Mouse (Mus musculus): ENCODE measurements around the gene Trim17.

Trim17 gene

DNA sequence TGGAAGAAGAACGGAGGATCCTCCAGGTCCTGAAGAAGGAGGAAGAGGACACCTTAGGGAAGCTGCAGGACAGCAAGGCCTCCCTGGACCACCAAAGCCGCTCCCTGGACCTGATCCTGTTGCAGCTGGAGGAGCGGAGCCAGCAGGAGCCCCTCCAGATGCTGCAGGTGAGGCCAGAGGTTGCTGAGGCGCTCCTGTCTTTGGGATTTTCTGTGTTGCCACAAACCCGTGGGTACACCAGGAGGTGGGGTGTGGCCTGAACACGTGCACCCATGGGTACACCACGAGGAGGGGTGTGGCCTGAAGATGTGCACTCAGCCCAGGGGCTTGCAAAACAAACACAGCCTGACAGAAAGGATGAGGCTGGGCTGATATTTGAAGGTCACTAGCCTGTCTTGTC lies 14.1 kb downstream of the Trim17 start:
- no peak for DNase-seq (ENCODE audit: low spot score in 2 of 2)

DNA sequence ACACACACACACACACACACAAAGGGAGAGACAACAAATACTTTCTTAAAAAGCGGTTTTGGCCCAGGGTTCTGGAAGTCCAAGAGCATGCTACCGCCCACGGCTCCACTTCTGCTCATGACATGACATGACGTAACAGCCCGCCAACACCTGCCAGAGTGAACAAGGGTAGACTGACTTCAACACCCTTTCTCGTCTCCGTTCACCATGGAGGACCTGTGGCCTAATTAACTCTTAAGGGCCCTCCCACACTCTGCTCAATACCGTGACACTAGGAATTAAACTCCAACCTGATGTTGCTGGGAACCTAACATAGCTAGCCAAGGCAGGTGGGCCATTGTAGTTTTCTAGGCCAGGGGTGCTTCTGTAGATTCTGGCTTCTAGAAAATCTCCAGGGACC lies 14.5 kb downstream of the Trim17 start:
- DNase-seq (ENCODE audit: low spot score in 2 of 2) = no peak

DNA sequence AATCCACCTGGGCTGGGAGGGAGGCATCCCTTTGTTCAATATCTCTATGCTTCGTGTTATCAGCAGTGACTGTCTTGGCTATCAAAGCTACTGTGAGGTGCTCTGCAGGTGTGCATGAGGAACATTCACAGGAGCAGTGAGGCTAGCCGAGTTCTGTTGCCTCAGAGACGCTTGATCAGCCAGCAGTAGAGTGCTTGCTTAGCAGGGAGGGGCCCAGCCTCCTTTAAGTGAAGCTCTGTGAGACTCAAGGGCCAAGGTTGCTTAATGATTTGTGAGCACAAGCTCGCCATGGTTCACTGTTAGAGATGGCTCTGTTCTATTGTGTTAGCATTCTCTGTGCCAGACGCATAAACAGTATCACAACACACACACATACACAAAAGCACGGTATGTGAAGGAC lies 15.2 kb downstream of the Trim17 start:
- no peak for DNase-seq (ENCODE audit: low spot score in 2 of 2)

DNA sequence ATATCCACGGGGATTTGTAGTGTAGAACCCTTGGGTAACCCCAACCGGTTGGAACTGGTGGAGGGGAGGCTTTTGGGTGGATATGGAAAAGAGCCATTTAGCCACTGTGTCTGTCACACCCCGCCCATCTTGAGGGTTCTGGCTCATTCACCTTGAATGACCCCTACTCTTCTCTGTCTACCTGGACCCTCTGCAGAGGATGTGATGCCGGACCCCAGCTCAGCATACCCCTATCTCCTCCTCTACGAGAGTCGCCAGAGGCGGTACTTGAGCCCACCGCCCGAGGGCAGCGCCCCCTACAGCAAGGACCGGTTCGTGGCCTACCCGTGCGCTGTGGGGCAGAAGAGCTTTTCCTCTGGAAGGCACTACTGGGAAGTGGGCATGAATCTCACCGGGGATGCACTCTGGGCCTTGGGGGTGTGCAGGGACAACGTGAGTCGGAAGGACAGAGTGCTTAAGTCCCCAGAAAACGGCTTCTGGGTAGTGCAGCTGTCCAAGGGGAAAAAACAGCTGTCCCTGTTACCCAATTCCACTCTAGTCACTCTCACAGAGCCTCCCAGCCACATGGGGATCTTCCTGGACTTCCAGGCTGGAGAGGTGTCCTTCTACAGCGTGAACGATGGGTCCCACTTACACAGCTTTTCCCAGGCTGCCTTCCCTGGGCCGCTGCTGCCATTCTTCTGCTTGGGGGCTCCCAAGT lies 16.5 kb downstream of the Trim17 start:
- no peak for DNase-seq (ENCODE audit: low spot score in 2 of 2)

DNA sequence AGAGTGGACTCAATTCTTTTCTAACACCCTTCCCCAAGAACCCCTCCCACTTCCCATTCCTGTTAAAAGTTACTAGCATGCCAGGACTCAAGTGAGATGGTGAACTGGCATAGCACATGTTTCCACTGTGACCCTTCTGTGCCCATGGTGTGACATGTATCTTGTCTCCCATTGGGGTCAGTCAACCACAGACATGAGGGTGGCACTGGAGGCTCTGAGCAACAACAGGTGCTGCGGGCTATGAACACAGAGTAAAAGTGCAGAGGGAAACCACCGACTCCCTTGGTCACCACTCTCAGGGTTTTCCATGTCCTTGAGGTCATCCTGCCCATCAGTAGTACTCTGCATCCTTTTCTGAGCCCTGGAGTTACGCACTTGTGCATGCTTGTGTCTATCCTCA lies 17.3 kb downstream of the Trim17 start:
- DNase-seq (ENCODE audit: low spot score in 2 of 2) = no peak

DNA sequence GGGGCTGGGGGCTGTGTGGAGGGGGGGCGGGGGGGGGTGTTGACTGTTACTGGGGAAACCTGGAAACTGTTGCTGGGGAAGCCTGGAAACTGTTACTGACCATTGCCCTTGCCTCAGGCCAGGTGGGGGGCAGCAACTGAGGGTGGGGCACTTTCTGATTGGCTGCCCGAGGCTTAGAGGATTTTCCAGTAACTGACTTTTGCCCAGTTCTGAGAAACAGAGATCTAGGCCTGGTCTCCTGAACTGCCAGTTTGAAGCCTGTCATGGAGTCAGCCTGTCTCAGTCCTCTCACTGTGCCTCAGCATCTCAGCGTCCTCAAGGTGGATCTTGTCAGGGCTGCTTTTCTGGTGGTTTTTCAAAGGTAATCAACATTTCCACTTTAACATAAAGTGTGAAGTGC lies 19.9 kb downstream of the Trim17 start:
- DNase-seq (ENCODE audit: low spot score in 2 of 2) = no peak

DNA sequence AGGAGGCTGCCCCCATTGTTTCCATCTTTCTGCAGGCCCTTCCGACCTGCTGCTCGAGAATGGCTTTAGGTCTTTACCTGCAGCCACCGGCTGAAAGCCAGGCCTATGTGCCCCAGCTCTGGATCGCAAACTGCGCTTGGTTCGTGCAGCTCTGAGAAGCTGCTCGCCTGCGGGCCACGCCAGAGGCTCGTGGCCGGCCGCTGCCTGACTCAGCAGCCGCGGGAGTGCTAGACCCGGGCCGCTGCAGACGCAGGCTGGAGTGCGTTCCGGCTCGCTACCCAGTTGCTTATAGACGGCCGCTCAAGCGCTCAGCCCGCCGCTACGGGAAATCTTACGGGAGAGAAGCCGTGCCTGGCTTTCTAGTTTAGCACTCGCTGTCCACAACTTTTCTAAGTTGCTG lies 22.7 kb downstream of the Trim17 start:
- peak in 1 of 2 experiments; percentile 43 for DNase-seq (ENCODE audit: low spot score in 2 of 2)

DNA sequence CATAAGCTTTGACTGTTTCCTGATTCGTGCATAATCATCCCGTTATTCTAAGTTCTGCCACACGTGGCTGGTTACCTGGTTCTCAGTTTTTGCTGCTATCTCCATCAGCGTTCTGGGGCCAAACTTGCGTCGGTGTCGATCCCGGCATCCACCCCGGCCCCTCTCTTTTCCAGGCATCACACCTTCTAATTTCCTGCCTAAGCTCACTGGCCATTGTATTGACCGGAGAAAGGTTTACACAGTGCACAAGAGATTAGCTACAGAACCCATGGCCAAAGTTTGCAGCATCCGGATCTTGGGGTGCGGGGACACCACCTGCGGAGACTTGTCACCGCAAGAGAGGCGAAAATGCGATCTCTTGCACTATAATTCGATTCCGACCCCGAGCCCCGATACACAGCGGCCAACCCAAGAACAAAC lies 23.1 kb downstream of the Trim17 start:
- no peak for DNase-seq (ENCODE audit: low spot score in 2 of 2)

DNA sequence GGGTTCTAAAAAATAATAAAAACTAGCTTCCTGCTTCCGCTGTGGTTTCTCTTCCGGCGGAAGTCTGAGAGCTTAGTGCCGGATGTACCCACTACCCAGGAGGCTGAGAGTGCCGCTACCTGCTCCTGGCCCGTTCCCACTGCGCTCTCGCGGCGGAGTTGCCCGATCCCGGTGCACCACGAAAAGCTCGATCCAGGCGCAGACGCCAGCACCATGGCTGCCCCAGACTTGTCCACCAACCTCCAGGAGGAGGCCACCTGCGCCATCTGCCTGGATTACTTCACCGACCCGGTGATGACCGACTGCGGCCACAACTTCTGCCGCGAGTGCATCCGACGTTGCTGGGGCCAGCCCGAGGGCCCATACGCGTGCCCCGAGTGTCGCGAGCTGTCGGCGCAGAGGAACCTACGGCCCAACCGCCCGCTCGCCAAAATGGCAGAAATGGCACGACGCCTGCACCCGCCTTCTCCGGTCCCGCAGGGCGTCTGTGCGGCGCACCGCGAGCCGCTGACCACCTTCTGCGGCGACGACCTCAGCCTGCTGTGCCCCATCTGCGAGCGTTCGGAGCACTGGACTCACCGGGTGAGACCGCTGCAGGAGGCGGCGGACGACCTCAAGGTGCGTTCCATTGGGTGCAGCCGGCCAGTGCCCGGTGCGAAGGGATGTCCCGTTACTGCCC lies 23.7 kb downstream of the Trim17 start, which contains the start of gene Trim11:
Trim11 (plus strand) TSS at position 67 of the 679 bp plus-strand sequence.
- peak; percentile 69 to 77 for DNase-seq (ENCODE audit: low spot score in 2 of 2)

DNA sequence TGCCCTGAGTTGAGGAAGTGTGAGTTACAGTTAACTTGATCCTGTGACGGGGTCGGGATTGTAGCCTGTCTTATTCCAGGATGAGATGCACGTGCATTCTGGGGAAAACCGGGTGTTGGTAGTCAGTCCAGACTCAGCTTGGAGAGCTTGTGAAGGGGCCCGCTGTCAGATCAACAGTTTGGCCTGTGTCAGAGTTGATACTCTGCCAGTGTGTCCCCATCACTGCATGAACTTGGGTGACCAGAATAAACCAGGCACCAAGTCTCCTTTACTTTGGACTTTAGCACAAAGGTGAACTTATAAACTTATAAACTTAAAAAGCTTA lies 24.2 kb downstream of the Trim17 start:
- DNase-seq (ENCODE audit: low spot score in 2 of 2) = no peak

DNA sequence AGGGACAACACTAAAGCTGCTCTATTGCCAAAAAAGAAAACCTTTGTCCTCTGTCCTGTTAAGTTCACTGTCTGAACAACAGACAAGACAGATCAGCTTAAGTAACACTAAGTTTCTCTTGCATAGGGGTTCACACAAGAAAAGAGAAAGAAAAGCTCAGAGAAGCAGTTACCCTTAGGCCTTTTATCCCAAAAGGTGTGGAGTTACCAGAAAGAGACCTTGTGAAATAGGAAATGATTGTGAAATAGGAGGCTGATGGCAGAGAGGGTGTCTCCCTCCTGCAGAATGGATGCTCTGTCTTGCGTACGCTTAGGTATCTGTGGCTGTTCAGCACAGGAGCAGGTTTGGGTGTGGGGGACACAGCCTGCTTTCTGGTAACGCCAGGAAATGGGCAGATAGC lies 24.7 kb downstream of the Trim17 start:
- DNase-seq (ENCODE audit: low spot score in 2 of 2) = no peak

DNA sequence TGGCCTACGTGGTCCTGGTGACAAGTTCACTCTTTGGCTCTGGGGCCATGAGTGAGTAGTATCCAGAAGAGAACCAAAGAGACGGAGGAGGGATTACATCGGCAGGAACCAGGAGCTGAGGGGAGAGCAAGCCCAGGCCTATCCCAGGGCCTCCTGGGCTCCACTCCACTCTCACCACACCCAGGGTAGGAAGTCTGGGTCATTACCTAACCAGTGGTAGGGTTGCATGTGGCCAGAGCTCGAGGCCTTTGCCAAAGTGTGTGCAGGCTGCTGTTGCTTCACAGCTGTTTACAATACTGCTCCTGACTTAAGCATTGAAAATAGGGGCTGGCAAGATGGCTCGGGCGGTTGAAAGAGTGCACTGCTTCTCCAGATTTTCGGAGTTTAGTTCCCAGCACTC lies 25.2 kb downstream of the Trim17 start:
- DNase-seq (ENCODE audit: low spot score in 2 of 2) = no peak

DNA sequence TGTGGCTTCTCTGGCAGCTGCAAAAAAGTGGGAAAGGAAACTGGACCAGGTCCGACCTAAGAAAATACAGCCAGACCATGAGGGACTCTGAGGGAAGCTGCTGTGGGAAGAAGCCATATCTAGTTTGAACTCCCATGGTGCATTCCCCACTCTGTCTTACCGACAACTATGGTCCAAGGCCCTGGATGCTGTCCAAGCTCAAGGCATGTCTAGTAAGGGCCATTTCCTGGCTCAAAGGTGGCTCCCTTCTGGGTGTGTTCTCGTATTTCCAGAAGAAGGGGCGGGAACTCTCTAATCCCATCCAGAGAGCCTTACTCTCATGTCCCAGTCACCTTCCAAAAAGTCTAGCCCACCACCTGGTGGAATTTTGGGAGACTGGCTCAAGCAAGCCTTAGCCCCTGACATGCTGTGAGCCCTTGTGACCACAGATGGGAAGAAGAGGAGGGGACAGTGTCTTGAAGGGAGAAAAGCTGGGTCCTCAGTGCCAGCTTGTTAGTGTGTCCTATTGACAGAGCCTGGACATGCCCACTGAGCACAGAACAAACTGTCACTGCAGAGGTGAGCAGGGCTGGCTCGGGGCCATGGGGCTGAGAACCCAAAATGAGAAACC lies 26.0 kb downstream of the Trim17 start:
- DNase-seq (ENCODE audit: low spot score in 2 of 2) = no peak

DNA sequence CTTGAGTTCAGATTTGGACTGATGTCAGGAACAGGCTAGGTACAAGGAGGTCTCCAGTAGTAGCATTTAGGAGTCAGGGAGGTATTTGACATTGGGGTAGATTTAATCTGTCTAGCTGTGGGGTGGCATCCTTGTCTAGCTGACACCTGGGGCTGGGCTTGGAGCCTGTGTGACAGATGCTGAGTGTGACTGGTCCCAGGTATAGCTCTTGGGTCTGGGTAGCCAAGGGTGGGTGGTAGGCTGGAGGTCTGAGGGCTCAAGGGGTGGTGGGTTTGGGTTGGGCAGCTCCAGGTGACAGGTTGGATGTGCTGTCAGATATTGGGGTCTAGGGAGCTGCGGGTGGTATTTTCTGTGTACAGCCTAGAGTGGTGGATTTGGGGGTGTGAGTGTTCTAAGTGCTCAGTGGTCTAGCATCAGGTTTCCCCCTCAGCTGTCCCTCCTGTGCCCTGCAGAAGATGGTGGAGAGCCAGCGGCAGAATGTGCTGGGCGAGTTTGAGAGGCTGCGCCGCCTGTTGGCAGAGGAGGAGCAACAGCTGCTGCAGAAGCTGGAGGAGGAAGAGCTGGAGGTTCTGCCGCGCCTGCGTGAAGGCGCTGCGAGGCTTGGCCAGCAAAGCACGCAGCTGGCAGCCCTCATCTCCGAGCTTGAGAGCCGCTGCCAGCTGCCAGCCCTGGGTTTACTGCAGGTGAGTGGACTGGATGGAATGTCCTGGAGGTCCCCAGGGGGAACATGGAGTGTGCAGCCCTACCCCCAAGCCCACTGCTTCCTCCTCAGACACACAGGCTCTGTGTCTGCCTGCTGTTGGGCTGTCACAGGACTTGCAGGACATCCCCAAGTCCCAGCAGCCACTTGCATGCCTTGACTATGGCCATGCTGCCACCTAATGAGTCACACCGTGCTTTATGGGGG lies 27.3 kb downstream of the Trim17 start:
- peak; percentile 81 to 88 for DNase-seq (ENCODE audit: low spot score in 2 of 2)

DNA sequence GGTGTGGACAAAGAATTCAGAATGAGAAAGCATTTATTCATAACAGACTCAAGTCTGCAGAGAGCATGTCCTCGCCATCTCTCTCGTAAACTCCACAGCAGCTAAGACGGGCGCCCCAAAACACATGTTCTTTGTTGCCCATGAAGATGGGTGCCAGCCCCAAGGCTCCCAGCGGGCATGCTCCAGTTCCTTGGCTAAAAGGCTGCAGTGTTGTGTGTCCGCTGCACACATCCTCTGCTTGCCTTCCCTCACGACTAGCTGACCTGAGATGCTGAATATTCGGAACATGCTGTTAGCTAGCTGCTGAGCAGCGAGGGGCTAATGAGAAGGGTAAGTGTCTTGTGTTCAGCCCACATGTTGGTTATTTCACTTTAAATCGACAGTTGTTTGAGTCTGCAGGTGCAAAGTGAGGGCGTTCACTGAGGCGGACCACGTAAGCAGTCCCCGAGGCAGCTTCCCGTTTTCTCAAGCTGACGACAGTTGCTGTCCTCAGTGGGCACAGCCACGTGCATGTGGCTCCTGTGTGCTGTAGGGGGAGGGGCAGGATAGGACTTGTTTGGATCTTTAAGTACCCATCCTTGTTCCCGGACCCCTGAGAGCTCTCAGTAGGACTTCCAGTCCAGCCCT lies 28.1 kb downstream of the Trim17 start:
- DNase-seq (ENCODE audit: low spot score in 2 of 2) = peak; percentile 67 to 72

DNA sequence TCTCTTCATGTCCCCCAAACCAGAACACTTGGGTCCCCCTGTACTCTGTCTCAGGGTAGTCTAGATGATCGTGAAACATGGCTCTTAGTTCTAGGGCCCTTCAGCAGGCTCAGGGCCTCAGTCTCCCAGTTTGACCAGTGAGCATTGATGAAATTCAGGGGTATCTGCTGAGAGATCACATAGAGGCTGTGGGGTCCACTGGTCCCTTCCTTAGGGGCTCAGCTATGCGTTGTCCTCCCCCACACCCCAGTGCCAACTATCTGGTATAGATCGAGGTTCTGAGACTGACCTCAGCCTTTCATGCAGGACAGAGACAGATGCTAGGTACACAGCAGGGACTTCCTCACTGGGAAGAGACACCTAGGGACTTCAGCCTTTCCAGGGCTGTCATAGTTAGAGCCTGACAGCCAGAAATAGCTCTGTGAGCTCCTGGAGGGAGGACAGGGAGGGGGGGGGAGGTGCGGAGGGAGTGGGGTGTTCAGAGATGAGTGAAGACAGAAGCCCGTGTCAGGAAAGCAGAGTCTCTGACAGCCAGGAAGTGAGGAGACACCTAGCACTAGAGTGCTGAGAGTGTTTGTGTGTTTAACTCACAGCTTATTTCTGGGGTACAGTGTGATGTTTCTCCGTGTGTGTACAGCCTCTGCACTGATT lies 29.3 kb downstream of the Trim17 start:
- DNase-seq (ENCODE audit: low spot score in 2 of 2) = no peak

DNA sequence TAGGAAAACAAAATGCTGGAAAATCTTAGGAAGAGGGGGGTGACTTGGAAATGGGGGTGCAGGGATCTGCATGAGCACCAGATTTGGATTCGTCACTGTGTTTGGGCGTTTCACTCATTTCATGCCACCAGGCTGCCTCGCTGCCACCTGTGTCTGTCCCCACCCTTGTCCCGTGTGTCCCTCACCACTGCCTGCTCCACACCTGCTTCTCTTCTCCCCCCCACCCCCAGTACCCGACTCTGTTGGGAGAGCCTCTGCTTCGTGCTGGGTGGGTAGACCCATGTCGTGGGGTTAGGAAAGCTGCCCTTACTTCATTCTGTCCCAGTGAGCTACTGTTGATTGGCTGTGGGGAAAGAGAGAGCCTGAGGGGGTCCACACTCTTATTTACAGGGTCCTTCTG lies 30.2 kb downstream of the Trim17 start:
- peak; percentile 38 to 42 for DNase-seq (ENCODE audit: low spot score in 2 of 2)

DNA sequence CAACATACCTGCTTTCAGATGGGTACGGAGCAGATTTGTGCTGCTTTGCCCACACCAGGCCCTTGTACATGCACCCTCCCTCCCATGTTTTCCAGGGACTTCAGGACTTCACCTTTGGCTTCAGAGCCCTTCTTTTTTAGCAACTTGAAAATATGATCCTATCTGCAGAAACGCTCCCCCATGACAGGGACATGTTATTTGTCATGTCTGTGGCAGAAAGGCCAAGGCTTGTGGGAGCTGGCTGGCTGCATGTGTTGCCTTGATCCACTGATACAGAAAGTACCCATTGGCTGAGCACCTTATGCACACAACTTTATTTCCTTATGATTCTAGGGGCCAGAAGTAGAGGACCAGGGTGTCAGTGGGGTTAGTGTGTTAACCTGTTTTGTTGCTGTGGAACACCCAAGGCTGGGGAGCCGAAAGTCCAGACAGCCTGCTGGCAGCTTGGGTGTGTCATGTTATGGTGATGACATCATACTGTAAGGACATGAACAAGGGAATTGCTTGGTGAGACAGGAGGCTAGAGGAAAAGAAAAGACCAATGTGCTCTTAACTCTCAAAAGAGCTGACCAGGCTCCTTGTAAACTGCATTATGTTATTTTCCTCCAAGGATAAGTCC lies 30.9 kb downstream of the Trim17 start:
- no peak for DNase-seq (ENCODE audit: low spot score in 2 of 2)

DNA sequence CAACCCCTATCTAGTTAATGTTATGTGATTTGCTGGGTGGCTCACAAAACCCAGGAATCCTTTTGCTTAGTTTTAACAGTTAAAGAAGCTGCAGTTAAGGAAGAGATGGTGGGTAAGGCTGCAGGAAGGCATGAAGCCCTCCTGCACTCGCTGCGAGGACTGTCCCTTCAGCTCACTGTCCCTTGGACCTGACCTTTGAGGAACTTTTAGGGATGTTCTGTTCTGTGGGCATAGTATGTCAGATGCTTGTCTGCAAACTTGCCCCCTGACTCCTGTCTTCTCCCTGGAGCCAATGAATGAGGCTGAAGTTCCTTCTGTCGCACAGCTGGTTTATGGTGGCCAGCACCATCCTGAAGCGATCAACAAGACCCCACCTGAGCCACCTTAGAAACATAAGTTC lies 34.7 kb downstream of the Trim17 start:
- DNase-seq (ENCODE audit: low spot score in 2 of 2) = no peak

DNA sequence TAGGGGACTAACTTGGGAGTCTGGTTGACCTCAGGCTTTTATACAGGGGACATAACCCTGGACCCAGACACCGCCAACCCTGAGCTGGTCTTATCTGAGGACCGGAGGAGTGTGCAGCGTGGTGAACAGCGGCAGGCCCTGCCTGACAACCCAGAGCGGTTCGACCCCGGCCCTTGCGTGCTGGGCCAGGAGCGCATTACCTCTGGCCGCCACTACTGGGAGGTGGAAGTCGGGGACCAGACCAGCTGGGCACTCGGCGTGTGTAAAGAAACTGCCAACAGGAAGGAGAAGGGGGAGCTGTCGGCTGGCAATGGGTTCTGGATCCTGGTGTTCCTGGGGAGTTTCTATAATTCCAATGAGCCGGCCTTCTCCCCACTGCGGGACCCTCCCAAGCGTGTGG lies 35.7 kb downstream of the Trim17 start:
- no peak for DNase-seq (ENCODE audit: low spot score in 2 of 2)

DNA sequence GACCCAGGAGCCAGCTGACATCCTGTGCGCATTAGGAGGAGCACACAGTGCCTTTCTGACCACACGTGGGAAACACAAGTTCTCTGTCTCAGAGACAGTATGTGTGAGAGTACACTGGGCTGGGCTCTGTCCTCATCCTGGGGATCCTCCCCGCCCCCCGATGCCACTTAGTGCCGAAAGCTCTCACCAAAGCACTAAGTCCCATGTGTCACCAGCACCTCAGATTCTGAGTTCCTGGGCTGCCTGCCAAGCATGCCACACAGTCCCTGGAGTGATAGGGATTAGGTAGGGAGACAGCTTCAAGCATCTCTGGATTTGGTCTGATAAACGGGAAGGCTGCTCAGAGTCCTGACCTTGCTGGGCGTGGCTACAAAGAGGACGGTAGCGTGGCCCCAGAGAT lies 36.3 kb downstream of the Trim17 start:
- DNase-seq (ENCODE audit: low spot score in 2 of 2) = no peak
